Mouse (Mus musculus) kidney, adult 2 months (tissue): ENCODE measurements around the gene Hivep2.

Experiments used
- CTCF ChIP-seq: fragments of 200-500 bp; conservative IDR thresholded peaks from 2 replicates; pipeline ENCODE4 v1.5.1; 2011; ENCODE audit warnings: low read depth, mild to moderate bottlenecking, control low read depth, low read length, moderate library complexity, mixed read lengths; ENCODE audit not compliant: insufficient read depth, insufficient read length
- POLR2A ChIP-seq: fragments of 200-500 bp; IDR thresholded peaks from one replicate; pipeline ENCODE4 v1.6.1; 2011; ENCODE audit warnings: low read depth, low read length, control low read depth

DNA sequence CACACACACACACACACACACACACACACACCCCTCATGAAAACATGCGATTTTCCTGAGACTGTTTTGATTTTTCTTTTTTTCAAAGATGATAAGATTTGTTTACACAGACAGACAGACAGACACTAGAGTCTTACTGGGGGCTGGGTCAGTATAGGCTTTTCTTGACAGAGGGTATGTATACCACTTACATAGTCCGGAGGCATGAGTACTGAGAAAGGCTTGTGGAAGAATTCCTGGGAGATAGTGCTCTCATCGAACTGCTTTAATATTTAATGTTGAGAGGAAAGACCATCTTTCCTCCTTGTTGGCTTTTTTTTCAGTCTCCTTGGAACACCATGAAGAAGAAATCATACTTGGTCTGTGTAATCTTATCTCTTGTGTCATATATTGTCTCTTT, 130.2 kb downstream of the Hivep2 start:
- TF ChIP-seq POLR2A: no peak
- TF ChIP-seq CTCF: no peak
